Mouse (Mus musculus) liver, embryonic 14.5 days (tissue): ENCODE measurements at regions not wholly inside any gene's neighbourhood (a gene's known extent, or its start where the extent isn't known, plus 50 kb on each side); places are given as distances from the start of the nearest gene placed in this dataset.

Experiments used
- ATAC-seq: fragments of 200-750 bp; cut with Nextera tagmentation; 2 replicates; pipeline ENCODE4 v1.8.0; 2017; ENCODE audit warnings: moderate number of reproducible peaks, mild to moderate bottlenecking, moderate library complexity; ENCODE audit not compliant: insufficient read depth
- DNase-seq, 3 experiments: peaks; one replicate each; pipeline ENCODE4 v3.0.0-alpha.2; 2012 to 2013; ENCODE audit warnings: low read depth in 3 of 3, low spot score in 3 of 3
- H3K27ac ChIP-seq: fragments of 300-500 bp; sonication (generic); 2 replicates; pipeline ENCODE4 v1.5.1; 2014; ENCODE audit warnings: moderate library complexity, mild to moderate bottlenecking, control low read depth, inconsistent platforms
- H3K27me3 ChIP-seq: fragments of 300-500 bp; sonication (generic); 2 replicates; pipeline ENCODE4 v1.6.1; 2014; ENCODE audit warnings: mild to moderate bottlenecking, low read length, moderate library complexity; ENCODE audit not compliant: control insufficient read depth, insufficient read depth
- H3K36me3 ChIP-seq: fragments of 300-500 bp; sonication (generic); replicated peaks from 2 replicates; pipeline ENCODE4 v1.6.1; 2014; ENCODE audit warnings: low read depth; ENCODE audit not compliant: control insufficient read depth, insufficient read depth
- H3K4me1 ChIP-seq, 2 experiments: fragments of 200-500 bp in 1 of 2; fragments of 300-500 bp in 1 of 2; sonication (generic) in 1 of 2; replicated peaks; 2 replicates each; pipeline ENCODE4 v1.6.1; 2012 to 2014; ENCODE audit warnings: antibody characterized with exemption in 1 of 2, inconsistent platforms in 1 of 2, low read length in 1 of 2; ENCODE audit not compliant: control insufficient read depth in 2 of 2, insufficient read depth in 2 of 2
- H3K4me2 ChIP-seq: fragments of 300-500 bp; sonication (generic); 2 replicates; pipeline ENCODE4 v1.6.1; 2014; ENCODE audit warnings: low read depth, mild to moderate bottlenecking, control low read depth, moderate library complexity
- H3K4me3 ChIP-seq, 2 experiments: fragments of 200-500 bp in 1 of 2; fragments of 300-500 bp in 1 of 2; sonication (generic) in 1 of 2; 2 replicates each; pipeline ENCODE4 v1.5.1; 2012 to 2014; ENCODE audit warnings: low read depth in 2 of 2, low read length in 2 of 2, mild to moderate bottlenecking in 2 of 2, control low read depth in 1 of 2, inconsistent platforms in 1 of 2, moderate library complexity in 1 of 2; ENCODE audit not compliant: insufficient read depth in 1 of 2
- H3K9ac ChIP-seq: fragments of 300-500 bp; sonication (generic); replicated peaks from 2 replicates; pipeline ENCODE4 v1.6.1; 2014; ENCODE audit warnings: mild to moderate bottlenecking, control low read depth, moderate library complexity
- H3K9me3 ChIP-seq: fragments of 300-500 bp; sonication (generic); 2 replicates; pipeline ENCODE4 v1.6.1; 2016; ENCODE audit warnings: low read length, mixed read lengths; ENCODE audit not compliant: control insufficient read depth
- CTCF ChIP-seq: IDR thresholded peaks from 2 replicates; pipeline ENCODE4 v1.5.1; 2016; ENCODE audit warnings: antibody characterized with exemption, low read depth, control low read depth
- EP300 ChIP-seq: IDR thresholded peaks from 2 replicates; pipeline ENCODE4 v1.6.1; 2016; ENCODE audit warnings: antibody characterized with exemption, low read depth
- WGBS: fragments of 180-500 bp; shearing (Covaris S2); extraction: QIAGEN DNeasy Blood & Tissue Kit; methylation state at CpG from one replicate; pipeline ENCODE4 v1.1.7; 2014; ENCODE audit not compliant: insufficient replicate concordance; 5-methylcytosine and 5-hydroxymethylcytosine counted together

DNA sequence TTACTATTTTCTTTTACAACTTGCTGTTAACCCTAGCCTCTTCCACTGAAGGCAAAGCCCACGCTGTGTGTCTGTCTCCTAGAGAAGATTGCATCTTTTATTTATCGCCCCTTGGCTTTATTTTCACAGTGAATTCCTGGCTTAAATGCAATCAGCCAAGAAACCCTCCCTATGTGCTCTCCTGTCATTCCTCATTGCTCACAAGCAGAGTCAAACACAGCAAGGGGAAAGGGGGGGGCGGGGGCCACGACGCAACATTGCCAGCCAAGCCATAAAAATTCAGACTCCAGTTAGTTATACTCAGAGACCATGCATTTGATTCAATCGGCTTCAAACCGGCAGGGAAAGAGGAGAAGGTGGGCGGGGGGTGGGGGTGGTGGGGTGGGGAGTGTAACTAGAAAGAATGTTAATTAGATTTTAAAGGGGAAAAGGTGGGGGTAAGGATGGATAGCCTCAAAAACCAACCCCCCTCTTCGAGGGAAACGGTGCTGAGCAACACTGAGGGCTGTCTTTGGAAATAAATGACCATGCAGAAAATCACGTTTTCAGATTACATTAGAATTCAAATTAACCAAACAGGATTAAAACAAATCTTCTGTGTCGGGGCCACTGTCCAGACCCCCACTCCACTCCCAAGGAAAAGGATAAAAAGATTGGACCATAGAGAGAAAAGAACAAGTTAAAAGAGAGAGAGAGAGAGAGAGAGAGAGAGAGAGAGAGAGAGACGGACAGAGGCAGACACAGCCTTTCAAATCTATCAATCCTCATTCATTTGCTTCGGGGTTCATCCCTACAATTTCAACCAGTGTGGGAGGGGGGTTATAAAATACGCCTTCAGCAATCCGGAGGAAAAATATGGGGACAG, 156.6 kb upstream of the Smim15 start:
- Histone ChIP-seq H3K9me3 (no peaks in the 10 kb centered on the region), H3K27me3 (peaks cover 66% of the 10 kb centered on the region), H3K4me1 (peaks cover 0 to 4% of the 10 kb centered on the region in 2 experiments; a peak in 1 of 4 replicates), H3K4me2 (peak overlapping the region; percentile 73), H3K36me3 (no peaks in the 10 kb centered on the region), H3K27ac (no peak overlapping the region), H3K4me3 (peak overlapping the region; percentile 32 to 54; a peak in 3 of 4 replicates), H3K9ac (no peak overlapping the region)
- no peak for TF ChIP-seq CTCF
- TF ChIP-seq EP300: no peak
- ATAC-seq (no peak), DNase-seq (no peak)
- 9% methylated on average over 16 of the region's 16 CpGs for WGBS

DNA sequence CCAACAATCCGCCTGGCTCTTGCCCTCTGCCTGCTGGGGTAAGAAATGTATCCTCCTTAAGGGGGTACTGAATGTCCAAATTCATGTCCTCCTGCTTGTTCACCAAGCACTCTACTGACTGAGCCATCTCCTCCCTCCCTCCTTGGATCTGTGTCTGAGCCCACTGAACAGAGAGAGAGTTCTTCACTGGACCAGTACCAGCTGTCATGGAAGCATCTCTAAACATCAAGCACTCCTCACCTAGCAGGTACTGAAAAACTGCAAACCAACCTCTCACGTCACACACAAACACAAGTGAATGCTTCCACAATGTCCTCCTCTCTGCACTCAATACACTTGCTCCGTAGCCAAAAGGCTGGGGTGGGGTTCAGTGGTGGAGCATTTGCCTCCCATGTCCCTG, 159.4 kb upstream of the Smim15 start:
- H3K9me3 ChIP-seq: no peaks in the 10 kb centered on the region
- no peak overlapping the region for H3K4me2 ChIP-seq
- no peaks in the 10 kb centered on the region for H3K36me3 ChIP-seq
- peaks cover 38% of the 10 kb centered on the region for H3K27me3 ChIP-seq
- no peak for DNase-seq
- no peak overlapping the region for H3K9ac ChIP-seq
- no peak for TF ChIP-seq EP300
- no peak for TF ChIP-seq CTCF
- WGBS: 60% methylated on average over 3 of the region's 3 CpGs
- ATAC-seq: no peak
- H3K27ac ChIP-seq: no peak overlapping the region
- H3K4me3 ChIP-seq: no peak overlapping the region
- no peaks in the 10 kb centered on the region for H3K4me1 ChIP-seq

DNA sequence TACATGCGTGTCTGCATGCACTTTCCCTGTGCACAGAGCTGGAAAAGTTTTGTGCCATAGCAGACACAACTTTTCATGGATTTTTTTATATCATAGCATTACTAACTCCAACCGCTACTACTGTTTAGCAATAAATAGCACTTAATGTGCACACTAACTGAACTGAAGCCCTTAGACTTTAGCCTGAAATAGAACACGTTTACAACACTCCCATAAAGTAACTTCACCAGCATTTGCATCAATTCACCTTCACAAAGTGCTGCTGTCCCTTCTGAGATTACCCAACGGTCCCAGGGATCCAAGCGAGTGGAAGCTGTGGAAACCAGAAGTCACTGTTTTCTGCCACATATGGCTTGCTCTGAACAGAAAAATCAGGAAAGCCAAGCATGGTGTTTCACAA, 161.9 kb upstream of the Smim15 start:
- ATAC-seq (no peak), DNase-seq (no peak)
- no peak overlapping the region for H3K4me2 ChIP-seq
- WGBS: 62% methylated on average over 5 of the region's 5 CpGs
- no peaks in the 10 kb centered on the region for H3K9me3 ChIP-seq
- H3K36me3 ChIP-seq: no peaks in the 10 kb centered on the region
- no peak overlapping the region for H3K4me3 ChIP-seq
- H3K9ac ChIP-seq: no peak overlapping the region
- no peaks in the 10 kb centered on the region for H3K4me1 ChIP-seq
- no peak overlapping the region for H3K27ac ChIP-seq
- TF ChIP-seq EP300 (no peak), CTCF (no peak)
- H3K27me3 ChIP-seq: peaks cover 13% of the 10 kb centered on the region

DNA sequence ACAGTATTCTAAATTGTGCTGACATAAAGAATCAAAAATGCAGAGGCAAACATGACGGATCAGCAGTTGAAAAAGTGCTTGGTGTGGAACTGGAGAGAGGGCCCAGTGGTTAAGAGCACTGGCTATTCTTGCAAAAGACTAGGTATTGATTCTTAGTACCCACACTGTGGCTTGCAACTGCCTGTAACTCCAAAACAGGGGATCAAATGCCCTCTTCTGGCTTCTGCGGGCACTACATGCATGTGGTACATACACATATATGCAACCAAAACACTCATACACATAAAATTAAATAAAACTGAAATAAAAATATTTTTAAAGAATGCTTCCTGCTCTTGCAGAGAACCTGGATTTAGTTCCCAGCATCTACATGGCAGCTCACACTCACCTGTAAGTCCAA, 163.7 kb upstream of the Smim15 start:
- H3K4me2 ChIP-seq: no peak overlapping the region
- H3K27me3 ChIP-seq: no peaks in the 10 kb centered on the region
- no peak overlapping the region for H3K9ac ChIP-seq
- no peak for TF ChIP-seq CTCF
- no peak for TF ChIP-seq EP300
- H3K27ac ChIP-seq: no peak overlapping the region
- no peaks in the 10 kb centered on the region for H3K4me1 ChIP-seq
- no peaks in the 10 kb centered on the region for H3K9me3 ChIP-seq
- WGBS: 70% methylated on average over 2 of the region's 2 CpGs
- no peak for DNase-seq
- ATAC-seq: no peak
- no peak overlapping the region for H3K4me3 ChIP-seq
- H3K36me3 ChIP-seq: no peaks in the 10 kb centered on the region

DNA sequence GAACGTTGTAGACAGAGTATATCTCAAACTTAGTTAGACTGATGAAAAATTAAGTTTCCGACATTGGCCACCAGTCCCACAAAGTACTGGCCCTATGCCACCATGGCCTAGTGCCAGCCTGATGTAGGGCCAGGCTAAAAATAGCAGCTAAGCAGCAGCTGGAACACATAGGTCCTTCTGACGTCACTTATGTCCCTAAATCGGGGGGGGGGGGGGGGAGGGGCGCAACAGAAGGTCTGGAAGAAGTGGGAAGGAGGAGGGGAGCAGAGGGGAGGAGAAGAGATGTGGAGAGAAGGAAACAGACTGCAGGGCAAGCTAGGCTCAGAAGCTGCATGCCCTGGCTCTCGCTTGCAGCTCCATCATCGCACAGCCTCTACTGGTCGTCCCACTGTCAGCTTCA, 164.7 kb upstream of the Smim15 start:
- no peaks in the 10 kb centered on the region for H3K36me3 ChIP-seq
- no peak overlapping the region for H3K4me2 ChIP-seq
- 64% methylated on average over 7 of the region's 8 CpGs for WGBS
- H3K4me3 ChIP-seq: no peak overlapping the region
- no peak overlapping the region for H3K27ac ChIP-seq
- H3K9me3 ChIP-seq: no peaks in the 10 kb centered on the region
- H3K4me1 ChIP-seq: no peaks in the 10 kb centered on the region
- no peak overlapping the region for H3K9ac ChIP-seq
- H3K27me3 ChIP-seq: no peaks in the 10 kb centered on the region
- TF ChIP-seq EP300: no peak
- no peak for TF ChIP-seq CTCF
- ATAC-seq (no peak), DNase-seq (no peak)
